Mouse (Mus musculus): ENCODE measurements at regions not wholly inside any gene's neighbourhood (a gene's known extent, or its start where the extent isn't known, plus 50 kb on each side); places are given as distances from the start of the nearest gene placed in this dataset.

DNA sequence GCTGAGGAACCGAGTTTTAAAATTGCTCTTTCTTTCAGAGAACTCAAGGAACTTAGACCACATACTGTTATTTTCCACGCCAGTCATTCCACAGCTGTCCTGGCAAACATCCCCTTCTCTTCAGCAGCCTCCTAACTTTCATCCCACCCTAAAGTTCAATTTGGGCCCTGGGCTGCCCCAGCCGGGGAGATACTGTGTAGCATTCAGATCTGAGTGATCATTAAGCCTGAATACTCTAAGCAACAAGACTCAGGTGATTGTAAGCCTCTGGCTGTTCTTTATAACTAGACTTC lies 227.8 kb downstream of the Slc30a10 start:
- TF ChIP-seq POLR2A (IDR thresholded peaks at IDR 0.05; ENCODE audit: extremely low read depth, insufficient read depth, low read length), result no peak
- TF ChIP-seq CTCF (IDR thresholded peaks at IDR 0.05; ENCODE audit: low read depth, low read length), result no peak

Data from liver, adult 2 months (tissue).